Mouse (Mus musculus): ENCODE measurements around the gene Sgms1. TPM values are rescaled to one million over a fixed set of nuclear protein-coding genes. Genes with fewer than 3 reads are reported as not detected.

Sgms1 gene
- polyA plus RNA-seq, 1 experiment = 10.8 TPM

DNA sequence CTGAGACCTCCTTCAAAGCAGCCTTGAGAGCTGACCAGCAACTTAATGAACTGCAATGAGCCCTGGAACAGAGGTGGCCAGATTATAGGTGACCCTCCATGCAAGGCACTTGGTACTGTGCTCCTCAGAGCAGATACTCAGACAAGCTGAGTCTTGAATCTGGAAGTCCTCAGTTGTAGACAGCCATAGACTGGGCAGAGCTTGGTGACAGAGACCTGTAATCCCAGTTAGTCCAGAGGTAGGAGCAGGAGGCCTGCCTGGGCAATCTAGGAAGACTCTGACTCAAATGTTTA lies 178.3 kb downstream of the Sgms1 start:
- no peak for TF ChIP-seq GATA1 (IDR thresholded peaks at IDR 0.05; ENCODE audit: borderline replicate concordance, low read length)
- no peak for TF ChIP-seq FLI1 (IDR thresholded peaks at IDR 0.05; ENCODE audit: low read length)
- Histone ChIP-seq H3K4me1 (peaks cover 60% of the 10 kb centered on the region), H3K9me3 (no peaks in the 10 kb centered on the region), H3K36me3 (replicated peaks; ENCODE audit: low read length) (peaks cover 50% of the 10 kb centered on the region), H3K4me3 (replicated peaks) (peak overlapping the region; percentile 93), H3K27me3 (replicated peaks) (no peaks in the 10 kb centered on the region)

GRCm38 (mm10) chr19:32210450-32211292 lies 178.8 kb downstream of the Sgms1 start:
- Histone ChIP-seq H3K27me3 (replicated peaks) (no peaks in the 10 kb centered on the region), H3K4me3 (replicated peaks) (peak overlapping the region; percentile 93), H3K4me1 (peaks cover 60% of the 10 kb centered on the region), H3K36me3 (replicated peaks; ENCODE audit: low read length) (peaks cover 44% of the 10 kb centered on the region), H3K9me3 (no peaks in the 10 kb centered on the region)
- no peak for TF ChIP-seq FLI1 (IDR thresholded peaks at IDR 0.05; ENCODE audit: low read length)
- TF ChIP-seq GATA1 (IDR thresholded peaks at IDR 0.05; ENCODE audit: borderline replicate concordance, low read length) = no peak

DNA sequence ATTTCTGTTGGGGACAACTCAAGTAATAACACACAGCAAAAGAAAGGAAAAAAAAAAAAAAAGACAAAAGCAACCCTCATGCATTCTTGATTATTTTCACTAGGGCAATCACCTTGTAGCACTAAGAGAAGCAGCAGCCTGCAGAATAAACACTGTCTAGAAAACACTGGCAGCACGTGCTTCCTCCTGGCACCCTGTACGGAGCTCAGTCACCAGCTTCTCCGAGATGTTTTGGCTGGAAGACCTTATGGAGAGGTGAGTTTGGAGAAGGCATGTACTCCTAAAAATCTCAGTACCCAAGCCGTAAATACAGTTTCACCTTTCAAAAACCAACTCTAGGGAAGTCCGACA lies 179.4 kb downstream of the Sgms1 start:
- peak overlapping the region; percentile 93 for H3K4me3 ChIP-seq (replicated peaks)
- H3K27me3 ChIP-seq (replicated peaks) = no peaks in the 10 kb centered on the region
- H3K36me3 ChIP-seq (replicated peaks; ENCODE audit: low read length) = peaks cover 38% of the 10 kb centered on the region
- peaks cover 54% of the 10 kb centered on the region for H3K4me1 ChIP-seq
- no peak for TF ChIP-seq GATA1 (IDR thresholded peaks at IDR 0.05; ENCODE audit: borderline replicate concordance, low read length)
- no peak for TF ChIP-seq FLI1 (IDR thresholded peaks at IDR 0.05; ENCODE audit: low read length)
- H3K9me3 ChIP-seq = no peaks in the 10 kb centered on the region

DNA sequence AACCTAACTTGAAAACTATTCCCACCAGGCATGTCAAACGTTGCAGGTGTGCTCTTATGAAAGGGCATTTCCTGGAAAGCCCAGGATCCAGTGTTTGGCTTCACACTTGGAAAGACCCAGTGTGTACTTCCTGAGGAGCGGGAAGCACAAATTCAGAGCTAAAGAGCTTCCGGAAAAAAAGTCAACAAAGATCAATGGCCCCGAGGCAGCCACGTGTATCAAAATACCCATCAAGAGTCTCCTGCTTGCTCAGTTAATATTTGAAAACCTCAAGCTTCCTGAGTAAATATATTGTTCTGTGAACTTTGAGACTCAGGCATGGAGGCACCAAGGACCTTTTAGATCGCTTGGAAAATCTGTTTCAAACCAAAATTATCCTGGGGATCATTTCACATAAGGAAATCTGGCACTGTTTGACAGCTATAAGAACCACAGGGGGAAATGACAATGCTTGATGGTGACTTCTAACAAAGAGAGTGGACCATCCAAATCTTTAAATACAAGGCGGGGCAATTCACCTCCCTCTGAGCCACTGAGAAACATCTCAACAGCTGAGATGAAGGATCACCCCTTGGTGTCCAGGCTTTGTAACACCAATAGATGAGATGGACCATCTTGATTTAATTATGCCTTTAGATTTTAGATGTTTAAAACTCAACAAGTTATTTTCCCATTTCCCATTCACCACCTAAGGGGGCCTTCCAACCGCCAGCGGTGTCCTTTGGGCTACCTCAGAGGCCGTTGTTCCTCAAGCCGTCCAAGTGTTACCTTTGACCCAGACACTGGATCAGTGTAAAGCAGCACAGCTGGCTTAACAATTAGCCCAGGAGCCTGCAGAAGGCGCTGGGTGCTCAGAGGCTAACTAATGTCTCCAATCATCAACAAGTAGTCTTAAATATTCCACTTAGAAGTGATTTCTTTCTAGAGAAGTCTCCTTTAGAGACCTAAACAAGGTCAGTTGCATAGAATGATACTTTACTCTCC lies 187.1 kb downstream of the Sgms1 start:
- Histone ChIP-seq H3K4me1 (peaks cover 54% of the 10 kb centered on the region), H3K9me3 (no peaks in the 10 kb centered on the region)

DNA sequence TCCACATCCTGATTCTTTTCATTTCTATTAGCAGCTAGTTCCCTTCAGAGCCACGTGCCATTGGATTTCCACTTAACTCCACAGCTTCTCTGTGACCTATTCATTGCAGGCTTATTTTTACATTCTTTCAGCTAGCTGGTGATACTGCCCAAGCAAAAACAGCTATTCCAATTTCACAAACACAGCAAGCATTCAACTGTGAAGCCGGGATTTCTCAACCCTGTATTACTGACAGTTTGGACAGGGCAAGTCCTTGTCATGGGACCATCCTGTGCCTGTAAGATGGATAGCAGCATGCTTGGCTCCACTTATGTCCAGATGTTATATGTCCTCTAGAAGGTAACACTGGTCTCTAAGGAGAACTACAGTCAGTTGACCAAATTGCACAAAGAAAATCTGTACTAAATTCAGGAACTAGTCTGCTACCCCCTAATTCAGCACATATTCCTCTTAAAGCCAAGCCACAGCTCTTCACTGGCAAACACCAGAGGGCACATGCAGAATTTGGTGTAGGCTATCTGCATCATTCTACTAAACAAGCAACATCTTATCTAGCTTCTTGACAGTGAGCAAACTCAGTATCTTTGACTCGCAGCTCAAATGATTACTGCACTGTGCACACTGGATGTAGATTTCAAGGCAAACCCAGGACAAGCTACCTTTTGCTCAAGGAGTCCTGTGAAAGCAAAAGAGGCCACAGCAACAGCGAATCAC lies 189.5 kb downstream of the Sgms1 start:
- TF ChIP-seq GATA1 (IDR thresholded peaks at IDR 0.05; ENCODE audit: borderline replicate concordance, low read length) = no peak
- TF ChIP-seq FLI1 (IDR thresholded peaks at IDR 0.05; ENCODE audit: low read length) = no peak
- no peak overlapping the region for H3K4me3 ChIP-seq (replicated peaks)
- no peaks in the 10 kb centered on the region for H3K27me3 ChIP-seq (replicated peaks)
- peaks cover 76% of the 10 kb centered on the region for H3K4me1 ChIP-seq
- peaks cover 75% of the 10 kb centered on the region for H3K36me3 ChIP-seq (replicated peaks; ENCODE audit: low read length)
- H3K9me3 ChIP-seq = no peaks in the 10 kb centered on the region

More for the DNA sequence above, 187.1 kb downstream of the Sgms1 start:
- peaks cover 51% of the 10 kb centered on the region for H3K36me3 ChIP-seq (replicated peaks; ENCODE audit: low read length)
- H3K27me3 ChIP-seq (replicated peaks) = no peaks in the 10 kb centered on the region
- H3K4me3 ChIP-seq (replicated peaks) = peak overlapping the region; percentile 73
- TF ChIP-seq GATA1 (IDR thresholded peaks at IDR 0.05; ENCODE audit: borderline replicate concordance, low read length) (no peak), FLI1 (IDR thresholded peaks at IDR 0.05; ENCODE audit: low read length) (no peak)

DNA sequence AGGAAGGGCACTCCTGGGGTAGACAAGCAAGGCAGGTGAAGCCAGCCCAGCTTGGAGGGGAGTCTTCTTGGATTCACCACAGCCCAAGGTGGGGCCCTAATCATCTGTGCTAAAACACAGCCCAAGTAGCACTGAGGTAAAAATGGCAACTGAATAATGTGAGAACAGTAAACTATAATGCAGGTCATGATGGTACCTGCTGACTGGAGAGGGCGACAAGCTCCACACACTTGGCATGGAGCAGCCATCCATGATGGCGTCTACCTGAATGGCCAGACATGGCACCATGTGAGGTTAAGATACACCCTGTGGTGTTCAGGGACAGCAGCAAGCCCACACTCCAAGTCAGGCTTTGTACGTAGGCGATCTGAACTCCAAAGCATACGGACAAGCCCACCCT lies 190.4 kb downstream of the Sgms1 start:
- Histone ChIP-seq H3K4me3 (replicated peaks) (peak overlapping the region; percentile 74), H3K36me3 (replicated peaks; ENCODE audit: low read length) (peaks cover 84% of the 10 kb centered on the region), H3K9me3 (no peaks in the 10 kb centered on the region), H3K4me1 (peaks cover 85% of the 10 kb centered on the region), H3K27me3 (replicated peaks) (no peaks in the 10 kb centered on the region)
- TF ChIP-seq FLI1 (IDR thresholded peaks at IDR 0.05; ENCODE audit: low read length) (no peak), GATA1 (IDR thresholded peaks at IDR 0.05; ENCODE audit: borderline replicate concordance, low read length) (no peak)

GRCm38 (mm10) chr19:32198494-32199106 lies 190.9 kb downstream of the Sgms1 start:
- Histone ChIP-seq H3K9me3 (no peaks in the 10 kb centered on the region), H3K4me1 (peaks cover 89% of the 10 kb centered on the region), H3K4me3 (replicated peaks) (no peak overlapping the region), H3K27me3 (replicated peaks) (no peaks in the 10 kb centered on the region), H3K36me3 (replicated peaks; ENCODE audit: low read length) (peaks cover 88% of the 10 kb centered on the region)
- no peak for TF ChIP-seq GATA1 (IDR thresholded peaks at IDR 0.05; ENCODE audit: borderline replicate concordance, low read length)
- no peak for TF ChIP-seq FLI1 (IDR thresholded peaks at IDR 0.05; ENCODE audit: low read length)

GRCm38 (mm10) chr19:32196976-32197819 lies 192.3 kb downstream of the Sgms1 start:
- Histone ChIP-seq H3K36me3 (replicated peaks; ENCODE audit: low read length) (peaks cover 93% of the 10 kb centered on the region), H3K4me1 (peaks cover 90% of the 10 kb centered on the region), H3K27me3 (replicated peaks) (no peaks in the 10 kb centered on the region), H3K4me3 (replicated peaks) (no peak overlapping the region), H3K9me3 (no peaks in the 10 kb centered on the region)
- TF ChIP-seq FLI1 (IDR thresholded peaks at IDR 0.05; ENCODE audit: low read length) (no peak), GATA1 (IDR thresholded peaks at IDR 0.05; ENCODE audit: borderline replicate concordance, low read length) (no peak)
